Mouse (Mus musculus): ENCODE measurements around the gene Cnot2. TPM values are rescaled to one million over a fixed set of nuclear protein-coding genes. Genes with fewer than 3 reads are reported as not detected.
"Not testable (repeated sequence)": the region's sequence is repeated elsewhere in the genome, so short reads cannot be mapped to it uniquely, and the experiment has no call there.

Gene Cnot2
- polyA plus RNA-seq, 1 experiment from 2014 or later = 57.9 TPM

- peaks cover 46% of the 10 kb centered on the region for H3K4me1 ChIP-seq
- H3K4me2 ChIP-seq = no peak overlapping the region
- no peaks in the 10 kb centered on the region for H3K9me3 ChIP-seq (replicated peaks)
- no peak overlapping the region for H3K9ac ChIP-seq
- H3K27me3 ChIP-seq (replicated peaks) = no peaks in the 10 kb centered on the region
- no peak overlapping the region for H3K27ac ChIP-seq
- H3K4me3 ChIP-seq = no peak overlapping the region
- no peak for ATAC-seq
- H3K36me3 ChIP-seq = peaks cover 3% of the 10 kb centered on the region
These were observed 2.9 kb downstream of the Cnot2 start for GRCm38 (mm10) chr10:116578375-116578774.

- Histone ChIP-seq H3K27me3 (replicated peaks) (no peaks in the 10 kb centered on the region), H3K9me3 (replicated peaks) (no peaks in the 10 kb centered on the region), H3K4me3 (no peak overlapping the region), H3K36me3 (peaks cover 3% of the 10 kb centered on the region), H3K4me1 (peaks cover 39% of the 10 kb centered on the region), H3K27ac (no peak overlapping the region), H3K9ac (no peak overlapping the region), H3K4me2 (no peak overlapping the region)
- 63% methylated on average over 3 of the region's 3 CpGs for WGBS (ENCODE audit: insufficient replicate concordance)
- ATAC-seq = no peak
These were observed 4.1 kb downstream of the Cnot2 start for GRCm38 (mm10) chr10:116577181-116577580.

GRCm38 (mm10) chr10:116576071-116576470 is 5.2 kb downstream of the Cnot2 start:
- H3K27me3 ChIP-seq (replicated peaks); H3K4me3 ChIP-seq; H3K9me3 ChIP-seq (replicated peaks); H3K27ac ChIP-seq; H3K9ac ChIP-seq; ATAC-seq; H3K4me2 ChIP-seq; H3K36me3 ChIP-seq: not testable (repeated sequence)
- WGBS (ENCODE audit: insufficient replicate concordance) = 92% methylated on average over 2 of the region's 2 CpGs
- H3K4me1 ChIP-seq = peaks cover 45% of the 10 kb centered on the region

- Histone ChIP-seq H3K36me3 (no peaks in the 10 kb centered on the region), H3K4me1 (peaks cover 30% of the 10 kb centered on the region), H3K27me3 (replicated peaks) (no peaks in the 10 kb centered on the region), H3K27ac (no peak overlapping the region), H3K4me2 (no peak overlapping the region), H3K9ac (no peak overlapping the region), H3K4me3 (no peak overlapping the region), H3K9me3 (replicated peaks) (no peaks in the 10 kb centered on the region)
- 82% methylated on average over 7 of the region's 7 CpGs for WGBS (ENCODE audit: insufficient replicate concordance)
- no peak for ATAC-seq
These were observed 10.8 kb downstream of the Cnot2 start for GRCm38 (mm10) chr10:116570526-116570925.

GRCm38 (mm10) chr10:116568539-116568938 is 12.8 kb downstream of the Cnot2 start:
- 60% methylated on average over 1 of the region's 1 CpGs for whole genome bisulfite sequencing (ENCODE audit: insufficient replicate concordance)
- H3K4me1 ChIP-seq = peaks cover 22% of the 10 kb centered on the region
- H3K4me3 ChIP-seq = no peak overlapping the region
- no peaks in the 10 kb centered on the region for H3K9me3 ChIP-seq (replicated peaks)
- H3K9ac ChIP-seq = no peak overlapping the region
- H3K27me3 ChIP-seq (replicated peaks) = no peaks in the 10 kb centered on the region
- H3K27ac ChIP-seq = no peak overlapping the region
- H3K4me2 ChIP-seq = no peak overlapping the region
- H3K36me3 ChIP-seq = no peaks in the 10 kb centered on the region
- no peak for ATAC-seq

GRCm38 (mm10) chr10:116567491-116568405 is 13.6 kb downstream of the Cnot2 start:
- no peaks in the 10 kb centered on the region for H3K27me3 ChIP-seq (replicated peaks)
- no peaks in the 10 kb centered on the region for H3K36me3 ChIP-seq
- 53% methylated on average over 7 of the region's 7 CpGs for WGBS (ENCODE audit: insufficient replicate concordance)
- no peak for ATAC-seq
- no peaks in the 10 kb centered on the region for H3K9me3 ChIP-seq (replicated peaks)
- H3K9ac ChIP-seq = no peak overlapping the region
- H3K4me1 ChIP-seq = peaks cover 22% of the 10 kb centered on the region
- no peak overlapping the region for H3K4me3 ChIP-seq
- no peak overlapping the region for H3K4me2 ChIP-seq
- H3K27ac ChIP-seq = no peak overlapping the region

- H3K4me2 ChIP-seq; H3K9ac ChIP-seq; H3K36me3 ChIP-seq; H3K9me3 ChIP-seq (replicated peaks); ATAC-seq; H3K27ac ChIP-seq; H3K4me3 ChIP-seq; H3K27me3 ChIP-seq (replicated peaks): not testable (repeated sequence)
- WGBS (ENCODE audit: insufficient replicate concordance) = 76% methylated on average over 4 of the region's 4 CpGs
- H3K4me1 ChIP-seq = peaks cover 19% of the 10 kb centered on the region
These were observed 14.8 kb downstream of the Cnot2 start for GRCm38 (mm10) chr10:116566492-116566891.

- Histone ChIP-seq H3K9me3 (replicated peaks) (no peaks in the 10 kb centered on the region), H3K9ac (no peak overlapping the region), H3K4me1 (peaks cover 16% of the 10 kb centered on the region), H3K4me2 (no peak overlapping the region), H3K4me3 (no peak overlapping the region), H3K27me3 (replicated peaks) (no peaks in the 10 kb centered on the region), H3K36me3 (no peaks in the 10 kb centered on the region), H3K27ac (no peak overlapping the region)
- WGBS (ENCODE audit: insufficient replicate concordance) = 81% methylated on average over 14 of the region's 14 CpGs
- no peak for ATAC-seq
These were observed 16.3 kb downstream of the Cnot2 start for GRCm38 (mm10) chr10:116564828-116565602.

- ATAC-seq = no peak
- no peaks in the 10 kb centered on the region for H3K9me3 ChIP-seq (replicated peaks)
- 76% methylated on average over 4 of the region's 4 CpGs for WGBS (ENCODE audit: insufficient replicate concordance)
- H3K27ac ChIP-seq = no peak overlapping the region
- H3K4me2 ChIP-seq = no peak overlapping the region
- no peak overlapping the region for H3K4me3 ChIP-seq
- no peak overlapping the region for H3K9ac ChIP-seq
- H3K27me3 ChIP-seq (replicated peaks) = no peaks in the 10 kb centered on the region
- peaks cover 2% of the 10 kb centered on the region; the same call in 1 of the 2 replicates for H3K36me3 ChIP-seq
- peaks cover 4% of the 10 kb centered on the region for H3K4me1 ChIP-seq
These were observed 18.4 kb downstream of the Cnot2 start for GRCm38 (mm10) chr10:116562731-116563480.

GRCm38 (mm10) chr10:116562210-116562609 is 19.1 kb downstream of the Cnot2 start:
- Histone ChIP-seq H3K4me1 (peaks cover 3% of the 10 kb centered on the region; the same call in 1 of the 2 replicates), H3K36me3 (peaks cover 5% of the 10 kb centered on the region; the same call in 1 of the 2 replicates), H3K4me3 (no peak overlapping the region), H3K27me3 (replicated peaks) (no peaks in the 10 kb centered on the region), H3K9ac (no peak overlapping the region), H3K27ac (no peak overlapping the region), H3K4me2 (no peak overlapping the region), H3K9me3 (replicated peaks) (no peaks in the 10 kb centered on the region)
- WGBS (ENCODE audit: insufficient replicate concordance) = 56% methylated on average over 4 of the region's 4 CpGs
- no peak for ATAC-seq

- WGBS (ENCODE audit: insufficient replicate concordance) = 70% methylated on average over 1 of the region's 1 CpGs
These were observed 22.1 kb downstream of the Cnot2 start for GRCm38 (mm10) chr10:116559171-116559570.

More at GRCm38 (mm10) chr10:116559171-116559570, 22.1 kb downstream of the Cnot2 start:
- no peak overlapping the region for H3K4me3 ChIP-seq
- peaks cover 7% of the 10 kb centered on the region for H3K36me3 ChIP-seq
- no peak overlapping the region for H3K27ac ChIP-seq
- H3K9me3 ChIP-seq (replicated peaks) = no peaks in the 10 kb centered on the region
- ATAC-seq = no peak
- no peaks in the 10 kb centered on the region for H3K27me3 ChIP-seq (replicated peaks)
- no peak overlapping the region for H3K9ac ChIP-seq
- no peak overlapping the region for H3K4me2 ChIP-seq
- peaks cover 9% of the 10 kb centered on the region for H3K4me1 ChIP-seq
